Mouse (Mus musculus): Measurements from ENCODE around the gene Slc44a2.

- TF ChIP-seq CTCF (IDR thresholded peaks at IDR 0.05; ENCODE audit: low read depth) (no peak), EP300 (IDR thresholded peaks at IDR 0.05; ENCODE audit: low read depth) (no peak)
These were observed 8.5 kb downstream of the Slc44a2 start for GRCm38 (mm10) chr9:21329041-21329440.
